Mouse (Mus musculus): ENCODE data around the gene Gm12394. TPM values are rescaled to one million over a fixed set of nuclear protein-coding genes. Genes with fewer than 3 reads are reported as not detected.
A peak's percentile ranks its signal among the peaks of the same experiment; 100 is the strongest.

Gm12394 gene
- polyA plus RNA-seq, 1 experiment from 2014 or later = 0.05 TPM

GRCm38 (mm10) chr4:42879829-42880676 lies 23.5 kb upstream of the Gm12394 start:
- WGBS = 78% methylated on average over 16 of the region's 16 CpGs
- no peaks in the 10 kb centered on the region for H3K27me3 ChIP-seq (replicated peaks; ENCODE audit: control insufficient read depth, insufficient read depth, low read length)
- H3K4me2 ChIP-seq (replicated peaks; ENCODE audit: low read depth) = no peak overlapping the region
- H3K9me3 ChIP-seq (ENCODE audit: control insufficient read depth) = no peaks in the 10 kb centered on the region
- H3K4me3 ChIP-seq (ENCODE audit: low read depth, low read length) = no peak overlapping the region
- H3K4me1 ChIP-seq (replicated peaks; ENCODE audit: control insufficient read depth, insufficient read depth, low read length) = no peaks in the 10 kb centered on the region
- no peak for ATAC-seq
- no peak overlapping the region for H3K9ac ChIP-seq (ENCODE audit: low read depth, low read length)
- no peaks in the 10 kb centered on the region for H3K36me3 ChIP-seq (ENCODE audit: control insufficient read depth, insufficient read depth)
- no peak overlapping the region; the same call in 1 of the 2 replicates for H3K27ac ChIP-seq (ENCODE audit: low read depth, low read length)
- TF ChIP-seq CTCF (IDR thresholded peaks at IDR 0.05; ENCODE audit: low read depth) = no peak

GRCm38 (mm10) chr4:42877657-42878056 lies 21.1 kb upstream of the Gm12394 start:
- Histone ChIP-seq H3K36me3 (ENCODE audit: control insufficient read depth, insufficient read depth) (no peaks in the 10 kb centered on the region), H3K4me1 (replicated peaks; ENCODE audit: control insufficient read depth, insufficient read depth, low read length) (no peaks in the 10 kb centered on the region), H3K27me3 (replicated peaks; ENCODE audit: control insufficient read depth, insufficient read depth, low read length) (no peaks in the 10 kb centered on the region), H3K9me3 (ENCODE audit: control insufficient read depth) (no peaks in the 10 kb centered on the region), H3K4me2 (replicated peaks; ENCODE audit: low read depth) (no peak overlapping the region), H3K27ac (ENCODE audit: low read depth, low read length) (no peak overlapping the region), H3K9ac (ENCODE audit: low read depth, low read length) (no peak overlapping the region), H3K4me3 (ENCODE audit: low read depth, low read length) (no peak overlapping the region)
- no peak for TF ChIP-seq CTCF (IDR thresholded peaks at IDR 0.05; ENCODE audit: low read depth)
- 63% methylated on average over 2 of the region's 2 CpGs for WGBS
- no peak for ATAC-seq

- peak; percentile 82 for TF ChIP-seq CTCF (IDR thresholded peaks at IDR 0.05; ENCODE audit: low read depth)
- peak; percentile 57; the same call in 1 of the 2 replicates for ATAC-seq
- Histone ChIP-seq H3K4me3 (ENCODE audit: low read depth, low read length) (no peak overlapping the region), H3K27me3 (replicated peaks; ENCODE audit: control insufficient read depth, insufficient read depth, low read length) (no peaks in the 10 kb centered on the region), H3K4me1 (replicated peaks; ENCODE audit: control insufficient read depth, insufficient read depth, low read length) (no peaks in the 10 kb centered on the region), H3K9ac (ENCODE audit: low read depth, low read length) (no peak overlapping the region), H3K9me3 (ENCODE audit: control insufficient read depth) (no peaks in the 10 kb centered on the region), H3K36me3 (ENCODE audit: control insufficient read depth, insufficient read depth) (no peaks in the 10 kb centered on the region), H3K27ac (ENCODE audit: low read depth, low read length) (no peak overlapping the region), H3K4me2 (replicated peaks; ENCODE audit: low read depth) (no peak overlapping the region)
- 35% methylated on average over 5 of the region's 5 CpGs for WGBS
These were observed 20.2 kb upstream of the Gm12394 start for GRCm38 (mm10) chr4:42876586-42877291.

- ATAC-seq = no peak
- no peaks in the 10 kb centered on the region for H3K9me3 ChIP-seq (ENCODE audit: control insufficient read depth)
- H3K27ac ChIP-seq (ENCODE audit: low read depth, low read length) = no peak within 1 kb of the TSS
- WGBS = 77% methylated on average over 7 of the region's 7 CpGs
- H3K4me3 ChIP-seq (ENCODE audit: low read depth, low read length) = no peak within 1 kb of the TSS
- H3K9ac ChIP-seq (ENCODE audit: low read depth, low read length) = no peak within 1 kb of the TSS
- TF ChIP-seq CTCF (IDR thresholded peaks at IDR 0.05; ENCODE audit: low read depth) = no peak
- H3K36me3 ChIP-seq (ENCODE audit: control insufficient read depth, insufficient read depth) = no peaks in the 10 kb centered on the region
- no peak within 1 kb of the TSS for H3K4me2 ChIP-seq (replicated peaks; ENCODE audit: low read depth)
- H3K27me3 ChIP-seq (replicated peaks; ENCODE audit: control insufficient read depth, insufficient read depth, low read length) = no peaks in the 10 kb centered on the region
- H3K4me1 ChIP-seq (replicated peaks; ENCODE audit: control insufficient read depth, insufficient read depth, low read length) = no peaks in the 10 kb centered on the region
These were observed 17.6 kb upstream of the Gm12394 start, which contains the start of gene Fam205c for GRCm38 (mm10) chr4:42874134-42874533. TSS of gene Fam205c (minus strand) at chr4:42874234.

GRCm38 (mm10) chr4:42872746-42873435 lies 16.3 kb upstream of the Gm12394 start:
- H3K9me3 ChIP-seq (ENCODE audit: control insufficient read depth) = no peaks in the 10 kb centered on the region
- no peak for TF ChIP-seq CTCF (IDR thresholded peaks at IDR 0.05; ENCODE audit: low read depth)
- H3K27ac ChIP-seq (ENCODE audit: low read depth, low read length) = no peak overlapping the region
- H3K9ac ChIP-seq (ENCODE audit: low read depth, low read length) = no peak overlapping the region
- ATAC-seq = no peak
- no peaks in the 10 kb centered on the region for H3K4me1 ChIP-seq (replicated peaks; ENCODE audit: control insufficient read depth, insufficient read depth, low read length)
- H3K4me2 ChIP-seq (replicated peaks; ENCODE audit: low read depth) = no peak overlapping the region
- H3K36me3 ChIP-seq (ENCODE audit: control insufficient read depth, insufficient read depth) = no peaks in the 10 kb centered on the region
- H3K4me3 ChIP-seq (ENCODE audit: low read depth, low read length) = no peak overlapping the region
- 70% methylated on average over 16 of the region's 16 CpGs for WGBS
- no peaks in the 10 kb centered on the region for H3K27me3 ChIP-seq (replicated peaks; ENCODE audit: control insufficient read depth, insufficient read depth, low read length)

- no peaks in the 10 kb centered on the region for H3K9me3 ChIP-seq (ENCODE audit: control insufficient read depth)
- H3K36me3 ChIP-seq (ENCODE audit: control insufficient read depth, insufficient read depth) = no peaks in the 10 kb centered on the region
- no peak for ATAC-seq
- no peaks in the 10 kb centered on the region for H3K27me3 ChIP-seq (replicated peaks; ENCODE audit: control insufficient read depth, insufficient read depth, low read length)
- no peak overlapping the region for H3K27ac ChIP-seq (ENCODE audit: low read depth, low read length)
- 90% methylated on average over 7 of the region's 7 CpGs for WGBS
- no peak overlapping the region for H3K9ac ChIP-seq (ENCODE audit: low read depth, low read length)
- TF ChIP-seq CTCF (IDR thresholded peaks at IDR 0.05; ENCODE audit: low read depth) = no peak
- no peak overlapping the region for H3K4me2 ChIP-seq (replicated peaks; ENCODE audit: low read depth)
- no peak overlapping the region for H3K4me3 ChIP-seq (ENCODE audit: low read depth, low read length)
- no peaks in the 10 kb centered on the region for H3K4me1 ChIP-seq (replicated peaks; ENCODE audit: control insufficient read depth, insufficient read depth, low read length)
These were observed 15.6 kb upstream of the Gm12394 start for GRCm38 (mm10) chr4:42872151-42872550.
